Mouse (Mus musculus) olfactory bulb, adult 2 months (tissue): ENCODE results near the gene Cenpa.

ENCODE experiments used
- CTCF ChIP-seq: fragments of 200-500 bp; IDR thresholded peaks from 2 replicates; pipeline ENCODE4 v1.5.1; 2012; ENCODE audit warnings: low read depth, mild to moderate bottlenecking, low read length, moderate library complexity; ENCODE audit not compliant: insufficient read depth
- POLR2A ChIP-seq: fragments of 200-500 bp; IDR thresholded peaks from 2 replicates; pipeline ENCODE4 v1.6.1; 2012; ENCODE audit warnings: mild to moderate bottlenecking, low read depth, low read length, moderate library complexity; ENCODE audit not compliant: insufficient read depth

DNA sequence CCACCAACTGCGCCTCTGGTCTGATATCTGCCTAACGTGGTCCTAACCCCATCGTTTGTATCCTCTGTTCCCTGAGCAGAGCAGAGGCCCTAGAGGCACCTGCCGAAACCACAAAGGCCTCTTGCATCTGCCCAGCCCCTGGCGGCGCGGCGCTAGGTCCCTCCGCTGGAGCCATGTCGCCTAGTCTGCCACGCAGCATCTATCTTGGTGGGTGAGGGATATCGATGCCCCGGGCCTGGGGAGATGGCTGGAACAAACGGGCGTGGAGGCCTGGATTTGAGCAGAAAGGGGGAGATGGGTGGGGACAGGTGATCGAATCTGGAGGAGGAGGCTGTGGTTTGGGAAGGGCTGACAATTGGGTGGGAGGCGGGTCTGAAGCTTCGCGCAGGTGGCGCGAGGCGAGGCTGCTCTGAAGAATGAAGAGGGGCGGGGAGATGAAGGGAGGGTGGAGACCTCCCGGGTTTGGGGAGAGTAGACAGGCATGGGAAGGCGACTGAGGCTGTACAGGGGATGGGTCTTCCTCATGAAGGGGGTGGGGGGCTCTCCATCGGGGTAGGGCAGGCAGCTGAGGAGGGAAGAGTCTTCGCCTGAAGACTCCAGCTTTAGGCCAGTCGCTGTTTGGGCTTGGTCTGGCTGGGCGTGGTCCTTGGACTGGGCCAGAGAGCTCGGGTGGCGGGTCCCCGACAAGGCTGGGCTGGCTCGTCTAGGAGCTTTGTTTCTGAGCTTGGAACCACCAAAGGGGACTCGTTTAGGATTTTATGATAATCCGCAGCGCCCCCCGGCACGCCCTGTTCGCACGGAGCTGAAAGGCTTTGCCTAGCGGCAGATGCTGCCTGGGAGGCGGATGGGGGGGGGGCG lies 46.1 kb downstream of the Cenpa start:
- no peak for TF ChIP-seq CTCF
- TF ChIP-seq POLR2A: no peak
